Mouse (Mus musculus) layer of hippocampus, adult 9-11 months (tissue): ENCODE measurements at regions not wholly inside any gene's neighbourhood (a gene's known extent, or its start where the extent isn't known, plus 50 kb on each side); places are given as distances from the start of the nearest gene placed in this dataset.
A peak's percentile ranks its signal among the peaks of the same experiment; 100 is the strongest.

ENCODE experiments used
- DNase-seq: peaks from one replicate; pipeline ENCODE4 v3.0.0; 2022

GRCm38 (mm10) chrX:143996716-143997115 lies 63.6 kb upstream of the Dcx start:
- peak; percentile 5 for DNase-seq
